Mouse (Mus musculus) stomach, postnatal 0 days (tissue): ENCODE measurements around the gene Cnot6.

Source experiments
- CTCF ChIP-seq: IDR thresholded peaks from 2 replicates; pipeline ENCODE4 v1.5.1; 2016; ENCODE audit warnings: antibody characterized with exemption, low read depth, mild to moderate bottlenecking, moderate library complexity
- EP300 ChIP-seq: optimal IDR thresholded peaks from 2 replicates; pipeline ENCODE3; 2016; ENCODE audit warnings: antibody characterized with exemption

GRCm38 (mm10) chr11:49726800-49727199 lies 14.3 kb upstream of the Cnot6 start:
- TF ChIP-seq CTCF (no peak), EP300 (no peak)
